Mouse (Mus musculus): ENCODE data around the gene Teddm3. TPM values are rescaled to one million over a fixed set of nuclear protein-coding genes. Genes with fewer than 3 reads are reported as not detected.
A peak's percentile ranks its signal among the peaks of the same experiment; 100 is the strongest.
"Not testable (repeated sequence)": the region's sequence is repeated elsewhere in the genome, so short reads cannot be mapped to it uniquely, and the experiment has no call there.

Teddm3 gene
- polyA plus RNA-seq (2012; rRNA removed): 10.6 TPM in 1 of 2 replicates, not detected in the other

- WGBS: no CpG with 5 or more reads among the region's 2 CpGs
Observed at GRCm38 (mm10) chr16:21153900-21154299, at the start of gene Teddm3. Gene Teddm3 (minus strand): TSS chr16:21154000.

GRCm38 (mm10) chr16:21202731-21203130 lies 48.9 kb upstream of the Teddm3 start:
- H3K36me3 ChIP-seq (ENCODE audit: control insufficient read depth, insufficient read depth, low read length): no peaks in the 10 kb centered on the region
- H3K4me1 ChIP-seq (ENCODE audit: control insufficient read depth, insufficient read depth, insufficient read length, low read length): peaks cover 4% of the 10 kb centered on the region; the same call in 1 of the 2 replicates
- peak overlapping the region; percentile 42 for H3K27ac ChIP-seq (ENCODE audit: insufficient read depth, low read depth, low read length)
- no peaks in the 10 kb centered on the region for H3K27me3 ChIP-seq (ENCODE audit: control insufficient read depth, insufficient read depth, low read length)
- WGBS: 31% methylated on average over 4 of the region's 4 CpGs
- H3K4me3 ChIP-seq (ENCODE audit: low read depth, low read length): no peak overlapping the region
- no peak for TF ChIP-seq CTCF (IDR thresholded peaks at IDR 0.05; ENCODE audit: extremely low read depth, insufficient read length, insufficient replicate concordance, low read depth, low read length)
- no peak for TF ChIP-seq POLR2A (IDR thresholded peaks at IDR 0.05; ENCODE audit: low read depth, low read length)

More at GRCm38 (mm10) chr16:21153900-21154299, at the start of gene Teddm3:
- H3K27me3 ChIP-seq (ENCODE audit: control insufficient read depth, insufficient read depth, low read length); H3K4me3 ChIP-seq (ENCODE audit: low read depth, low read length); H3K27ac ChIP-seq (ENCODE audit: insufficient read depth, low read depth, low read length); H3K4me1 ChIP-seq (ENCODE audit: control insufficient read depth, insufficient read depth, insufficient read length, low read length); H3K36me3 ChIP-seq (ENCODE audit: control insufficient read depth, insufficient read depth, low read length): not testable (repeated sequence)

GRCm38 (mm10) chr16:21199426-21199825 lies 45.6 kb upstream of the Teddm3 start:
- Histone ChIP-seq H3K36me3 (ENCODE audit: control insufficient read depth, insufficient read depth, low read length) (no peaks in the 10 kb centered on the region), H3K4me3 (ENCODE audit: low read depth, low read length) (no peak overlapping the region), H3K27me3 (ENCODE audit: control insufficient read depth, insufficient read depth, low read length) (no peaks in the 10 kb centered on the region), H3K4me1 (ENCODE audit: control insufficient read depth, insufficient read depth, insufficient read length, low read length) (peaks cover 4% of the 10 kb centered on the region; the same call in 1 of the 2 replicates), H3K27ac (ENCODE audit: insufficient read depth, low read depth, low read length) (no peak overlapping the region)
- no peak for TF ChIP-seq CTCF (IDR thresholded peaks at IDR 0.05; ENCODE audit: extremely low read depth, insufficient read length, insufficient replicate concordance, low read depth, low read length)
- TF ChIP-seq POLR2A (IDR thresholded peaks at IDR 0.05; ENCODE audit: low read depth, low read length): no peak
- 88% methylated on average over 8 of the region's 8 CpGs for WGBS

GRCm38 (mm10) chr16:21198529-21198928 lies 44.7 kb upstream of the Teddm3 start:
- no peak for TF ChIP-seq POLR2A (IDR thresholded peaks at IDR 0.05; ENCODE audit: low read depth, low read length)
- TF ChIP-seq CTCF (IDR thresholded peaks at IDR 0.05; ENCODE audit: extremely low read depth, insufficient read length, insufficient replicate concordance, low read depth, low read length): peak; percentile 39; the same call in 1 of the 2 replicates
- Histone ChIP-seq H3K27me3 (ENCODE audit: control insufficient read depth, insufficient read depth, low read length) (no peaks in the 10 kb centered on the region), H3K4me1 (ENCODE audit: control insufficient read depth, insufficient read depth, insufficient read length, low read length) (peaks cover 4% of the 10 kb centered on the region; the same call in 1 of the 2 replicates)

GRCm38 (mm10) chr16:21198006-21198405 lies 44.2 kb upstream of the Teddm3 start:
- WGBS: 89% methylated on average over 7 of the region's 7 CpGs
- H3K27ac ChIP-seq (ENCODE audit: insufficient read depth, low read depth, low read length): no peak overlapping the region
- H3K27me3 ChIP-seq (ENCODE audit: control insufficient read depth, insufficient read depth, low read length): no peaks in the 10 kb centered on the region
- no peak overlapping the region for H3K4me3 ChIP-seq (ENCODE audit: low read depth, low read length)
- peaks cover 4% of the 10 kb centered on the region; the same call in 1 of the 2 replicates for H3K4me1 ChIP-seq (ENCODE audit: control insufficient read depth, insufficient read depth, insufficient read length, low read length)
- TF ChIP-seq POLR2A (IDR thresholded peaks at IDR 0.05; ENCODE audit: low read depth, low read length): no peak
- no peak for TF ChIP-seq CTCF (IDR thresholded peaks at IDR 0.05; ENCODE audit: extremely low read depth, insufficient read length, insufficient replicate concordance, low read depth, low read length)
- no peaks in the 10 kb centered on the region for H3K36me3 ChIP-seq (ENCODE audit: control insufficient read depth, insufficient read depth, low read length)

More at GRCm38 (mm10) chr16:21198529-21198928, 44.7 kb upstream of the Teddm3 start:
- WGBS: 4% methylated on average over 1 of the region's 1 CpGs
- no peaks in the 10 kb centered on the region for H3K36me3 ChIP-seq (ENCODE audit: control insufficient read depth, insufficient read depth, low read length)
- no peak overlapping the region for H3K4me3 ChIP-seq (ENCODE audit: low read depth, low read length)
- no peak overlapping the region for H3K27ac ChIP-seq (ENCODE audit: insufficient read depth, low read depth, low read length)

GRCm38 (mm10) chr16:21197542-21197941 lies 43.7 kb upstream of the Teddm3 start:
- WGBS: 65% methylated on average over 4 of the region's 4 CpGs
- Histone ChIP-seq H3K27ac (ENCODE audit: insufficient read depth, low read depth, low read length) (no peak overlapping the region), H3K36me3 (ENCODE audit: control insufficient read depth, insufficient read depth, low read length) (no peaks in the 10 kb centered on the region), H3K4me3 (ENCODE audit: low read depth, low read length) (no peak overlapping the region), H3K4me1 (ENCODE audit: control insufficient read depth, insufficient read depth, insufficient read length, low read length) (peaks cover 4% of the 10 kb centered on the region; the same call in 1 of the 2 replicates), H3K27me3 (ENCODE audit: control insufficient read depth, insufficient read depth, low read length) (no peaks in the 10 kb centered on the region)
- no peak for TF ChIP-seq CTCF (IDR thresholded peaks at IDR 0.05; ENCODE audit: extremely low read depth, insufficient read length, insufficient replicate concordance, low read depth, low read length)
- no peak for TF ChIP-seq POLR2A (IDR thresholded peaks at IDR 0.05; ENCODE audit: low read depth, low read length)

- H3K36me3 ChIP-seq (ENCODE audit: control insufficient read depth, insufficient read depth, low read length): no peaks in the 10 kb centered on the region
- peaks cover 4% of the 10 kb centered on the region; the same call in 1 of the 2 replicates for H3K4me1 ChIP-seq (ENCODE audit: control insufficient read depth, insufficient read depth, insufficient read length, low read length)
- no peak overlapping the region for H3K4me3 ChIP-seq (ENCODE audit: low read depth, low read length)
- H3K27ac ChIP-seq (ENCODE audit: insufficient read depth, low read depth, low read length): no peak overlapping the region
- 84% methylated on average over 3 of the region's 3 CpGs for WGBS
- no peaks in the 10 kb centered on the region for H3K27me3 ChIP-seq (ENCODE audit: control insufficient read depth, insufficient read depth, low read length)
- no peak for TF ChIP-seq CTCF (IDR thresholded peaks at IDR 0.05; ENCODE audit: extremely low read depth, insufficient read length, insufficient replicate concordance, low read depth, low read length)
Observed at GRCm38 (mm10) chr16:21196576-21196975, 42.8 kb upstream of the Teddm3 start.

Measured in small intestine, adult 2 months (tissue).